Mouse (Mus musculus) megakaryocyte-erythroid progenitor cell, adult 5-6 weeks (primary cell): ENCODE results near the gene Ush2a. TPM values are rescaled to one million over a fixed set of nuclear protein-coding genes. Genes with fewer than 3 reads are reported as not detected.

Source experiments
- ATAC-seq: replicated peaks from 2 replicates; pipeline ENCODE4 v1.8.0; 2016; ENCODE audit warnings: mild to moderate bottlenecking, inconsistent platforms; ENCODE audit not compliant: severe bottlenecking, poor library complexity, low FRiP score, low TSS enrichment
- total RNA-seq, 2 experiments: library from RNA; stranded (forward) in 1 of 2; stranded (reverse) in 1 of 2; fragments of 200-1000, 215-1000 nt in 1 of 2; fragments of >200 nt in 1 of 2; fragmentation: Nextera tagmentation in 1 of 2; gene quantifications; 2 replicates each; pipeline ENCODE4 v1.2.3; 2014 to 2017

The Ush2a gene
- total RNA-seq, 2 experiments from 2014 or later = not detected

- no peak for ATAC-seq
Measured at GRCm38 (mm10) chr1:188725122-188725995, 463.5 kb downstream of the Ush2a start.

- no peak for ATAC-seq
Measured at GRCm38 (mm10) chr1:188726937-188727336, 465.1 kb downstream of the Ush2a start.

GRCm38 (mm10) chr1:188728625-188729024 is 466.8 kb downstream of the Ush2a start:
- ATAC-seq = no peak

GRCm38 (mm10) chr1:188729179-188729578 is 467.4 kb downstream of the Ush2a start:
- ATAC-seq = no peak

- no peak for ATAC-seq
Measured at GRCm38 (mm10) chr1:188734741-188735266, 473.0 kb downstream of the Ush2a start.

GRCm38 (mm10) chr1:188742971-188743370 is 481.1 kb downstream of the Ush2a start:
- no peak for ATAC-seq

- ATAC-seq = no peak
Measured at GRCm38 (mm10) chr1:188755031-188755430, 493.2 kb downstream of the Ush2a start.

- no peak for ATAC-seq
Measured at GRCm38 (mm10) chr1:188760515-188760914, 498.7 kb downstream of the Ush2a start.

GRCm38 (mm10) chr1:188762463-188762862 is 500.6 kb downstream of the Ush2a start:
- no peak for ATAC-seq

GRCm38 (mm10) chr1:188763761-188764160 is 501.9 kb downstream of the Ush2a start:
- no peak for ATAC-seq

- ATAC-seq = no peak
Measured at GRCm38 (mm10) chr1:188770828-188771227, 509.0 kb downstream of the Ush2a start.

GRCm38 (mm10) chr1:188772516-188773229 is 510.9 kb downstream of the Ush2a start:
- ATAC-seq = no peak

- ATAC-seq = no peak
Measured at GRCm38 (mm10) chr1:188773631-188774030, 511.8 kb downstream of the Ush2a start.

GRCm38 (mm10) chr1:188777556-188778161 is 515.8 kb downstream of the Ush2a start:
- no peak for ATAC-seq

- no peak for ATAC-seq
Measured at GRCm38 (mm10) chr1:188785056-188785455, 523.2 kb downstream of the Ush2a start.

GRCm38 (mm10) chr1:188805069-188805468 is 543.2 kb downstream of the Ush2a start:
- no peak for ATAC-seq

- ATAC-seq = no peak
Measured at GRCm38 (mm10) chr1:188805852-188806251, 544.0 kb downstream of the Ush2a start.

- ATAC-seq = no peak
Measured at GRCm38 (mm10) chr1:188810631-188811030, 548.8 kb downstream of the Ush2a start.

- ATAC-seq = no peak
Measured at GRCm38 (mm10) chr1:188815072-188815471, 553.2 kb downstream of the Ush2a start.

- peak; percentile 22; the same call in 1 of the 2 replicates for ATAC-seq
Measured at GRCm38 (mm10) chr1:188824195-188824594, 562.4 kb downstream of the Ush2a start.
